Mouse (Mus musculus) liver, embryonic 14.5 days (tissue): ENCODE measurements around the gene R3hdm4. TPM values are rescaled to one million over a fixed set of nuclear protein-coding genes. Genes with fewer than 3 reads are reported as not detected.

ENCODE experiments used
- ATAC-seq: fragments of 200-750 bp; cut with Nextera tagmentation; 2 replicates; pipeline ENCODE4 v1.8.0; 2017; ENCODE audit warnings: moderate number of reproducible peaks, mild to moderate bottlenecking, moderate library complexity; ENCODE audit not compliant: insufficient read depth
- DNase-seq, 3 experiments: peaks; one replicate each; pipeline ENCODE4 v3.0.0-alpha.2; 2012 to 2013; ENCODE audit warnings: low read depth in 3 of 3, low spot score in 3 of 3
- H3K27ac ChIP-seq: fragments of 300-500 bp; sonication (generic); 2 replicates; pipeline ENCODE4 v1.5.1; 2014; ENCODE audit warnings: moderate library complexity, mild to moderate bottlenecking, control low read depth, inconsistent platforms
- H3K27me3 ChIP-seq: fragments of 300-500 bp; sonication (generic); 2 replicates; pipeline ENCODE4 v1.6.1; 2014; ENCODE audit warnings: mild to moderate bottlenecking, low read length, moderate library complexity; ENCODE audit not compliant: control insufficient read depth, insufficient read depth
- H3K36me3 ChIP-seq: fragments of 300-500 bp; sonication (generic); replicated peaks from 2 replicates; pipeline ENCODE4 v1.6.1; 2014; ENCODE audit warnings: low read depth; ENCODE audit not compliant: control insufficient read depth, insufficient read depth
- H3K4me1 ChIP-seq, 2 experiments: fragments of 200-500 bp in 1 of 2; fragments of 300-500 bp in 1 of 2; sonication (generic) in 1 of 2; replicated peaks; 2 replicates each; pipeline ENCODE4 v1.6.1; 2012 to 2014; ENCODE audit warnings: antibody characterized with exemption in 1 of 2, inconsistent platforms in 1 of 2, low read length in 1 of 2; ENCODE audit not compliant: control insufficient read depth in 2 of 2, insufficient read depth in 2 of 2
- H3K4me2 ChIP-seq: fragments of 300-500 bp; sonication (generic); 2 replicates; pipeline ENCODE4 v1.6.1; 2014; ENCODE audit warnings: low read depth, mild to moderate bottlenecking, control low read depth, moderate library complexity
- H3K4me3 ChIP-seq, 2 experiments: fragments of 200-500 bp in 1 of 2; fragments of 300-500 bp in 1 of 2; sonication (generic) in 1 of 2; 2 replicates each; pipeline ENCODE4 v1.5.1; 2012 to 2014; ENCODE audit warnings: low read depth in 2 of 2, low read length in 2 of 2, mild to moderate bottlenecking in 2 of 2, control low read depth in 1 of 2, inconsistent platforms in 1 of 2, moderate library complexity in 1 of 2; ENCODE audit not compliant: insufficient read depth in 1 of 2
- H3K9ac ChIP-seq: fragments of 300-500 bp; sonication (generic); replicated peaks from 2 replicates; pipeline ENCODE4 v1.6.1; 2014; ENCODE audit warnings: mild to moderate bottlenecking, control low read depth, moderate library complexity
- H3K9me3 ChIP-seq: fragments of 300-500 bp; sonication (generic); 2 replicates; pipeline ENCODE4 v1.6.1; 2016; ENCODE audit warnings: low read length, mixed read lengths; ENCODE audit not compliant: control insufficient read depth
- CTCF ChIP-seq: IDR thresholded peaks from 2 replicates; pipeline ENCODE4 v1.5.1; 2016; ENCODE audit warnings: antibody characterized with exemption, low read depth, control low read depth
- EP300 ChIP-seq: IDR thresholded peaks from 2 replicates; pipeline ENCODE4 v1.6.1; 2016; ENCODE audit warnings: antibody characterized with exemption, low read depth
- WGBS: fragments of 180-500 bp; shearing (Covaris S2); extraction: QIAGEN DNeasy Blood & Tissue Kit; methylation state at CpG from one replicate; pipeline ENCODE4 v1.1.7; 2014; ENCODE audit not compliant: insufficient replicate concordance; 5-methylcytosine and 5-hydroxymethylcytosine counted together
- polyA plus RNA-seq, 2 experiments: library from polyadenylated mRNA; depleted of rRNA in 1 of 2; stranded (reverse) in 1 of 2; unstranded in 1 of 2; fragments of >200 nt; fragmentation: Nextera tagmentation in 1 of 2; extraction: Ambion mirVana in 1 of 2; gene quantifications; 2 replicates each; pipeline versions ENCODE4 v1.2.1 to v1.2.3; 2012 to 2014

Gene R3hdm4
- polyA plus RNA-seq, 2 experiments = 34.7 to 38.5 TPM

GRCm38 (mm10) chr10:79918231-79919078 lies 2.6 kb downstream of the R3hdm4 start:
- H3K27me3 ChIP-seq = peaks cover 49% of the 10 kb centered on the region
- ATAC-seq (no peak), DNase-seq (no peak)
- no peaks in the 10 kb centered on the region for H3K36me3 ChIP-seq
- no peak overlapping the region for H3K27ac ChIP-seq
- TF ChIP-seq CTCF (no peak), EP300 (no peak)
- peak overlapping the region; percentile 20; the same call in 1 of the 2 replicates for H3K4me2 ChIP-seq
- no peaks in the 10 kb centered on the region for H3K9me3 ChIP-seq
- no peak overlapping the region for H3K4me3 ChIP-seq
- 16% methylated on average over 35 of the region's 35 CpGs for WGBS
- H3K4me1 ChIP-seq = peaks cover 23 to 29% of the 10 kb centered on the region in 2 experiments
- H3K9ac ChIP-seq = no peak overlapping the region

- TF ChIP-seq CTCF (no peak), EP300 (no peak)
- H3K36me3 ChIP-seq = no peaks in the 10 kb centered on the region
- no peak overlapping the region for H3K27ac ChIP-seq
- H3K9ac ChIP-seq = peak overlapping the region; percentile 83; the same call in 1 of the 2 replicates
- ATAC-seq (no peak), DNase-seq (no peak)
- H3K4me1 ChIP-seq = peaks cover 23 to 29% of the 10 kb centered on the region in 2 experiments
- H3K27me3 ChIP-seq = peaks cover 49% of the 10 kb centered on the region
- H3K9me3 ChIP-seq = no peaks in the 10 kb centered on the region
- peak overlapping the region; percentile 94 for H3K4me2 ChIP-seq
- peak overlapping the region in 1 of 2 experiments; percentile 69; a peak in 1 of 4 replicates for H3K4me3 ChIP-seq
- WGBS = 67% methylated on average over 5 of the region's 5 CpGs
Measured at GRCm38 (mm10) chr10:79917532-79918100, 3.4 kb downstream of the R3hdm4 start.

GRCm38 (mm10) chr10:79916808-79917531 lies 4.0 kb downstream of the R3hdm4 start, which contains the start of gene Kiss1r:
TSS of gene Kiss1r (plus strand) at chr10:79916971.
- peak within 1 kb of the TSS; percentile 83 for H3K9ac ChIP-seq
- H3K27me3 ChIP-seq = peaks cover 43% of the 10 kb centered on the region
- peak within 1 kb of the TSS; percentile 94 for H3K4me2 ChIP-seq
- no peaks in the 10 kb centered on the region for H3K9me3 ChIP-seq
- no peaks in the 10 kb centered on the region for H3K36me3 ChIP-seq
- WGBS = 2% methylated on average over 42 of the region's 42 CpGs
- peak within 1 kb of the TSS; percentile 49 for H3K27ac ChIP-seq
- no peak for TF ChIP-seq EP300
- peak in 1 of 3 experiments; percentile 60 for DNase-seq
- H3K4me3 ChIP-seq = peak within 1 kb of the TSS; percentile 69 to 75
- peak; percentile 72 for ATAC-seq
- H3K4me1 ChIP-seq = peaks cover 23 to 29% of the 10 kb centered on the region in 2 experiments

- DNase-seq = no peak
- 9% methylated on average over 8 of the region's 8 CpGs for WGBS
- peaks cover 34% of the 10 kb centered on the region for H3K27me3 ChIP-seq
- H3K4me1 ChIP-seq = peaks cover 23 to 29% of the 10 kb centered on the region in 2 experiments
- ATAC-seq = no peak
- peak overlapping the region; percentile 83 for H3K9ac ChIP-seq
- H3K4me2 ChIP-seq = peak overlapping the region; percentile 94
- peak overlapping the region; percentile 69 to 75 for H3K4me3 ChIP-seq
- H3K36me3 ChIP-seq = no peaks in the 10 kb centered on the region
- peak overlapping the region; percentile 49 for H3K27ac ChIP-seq
- H3K9me3 ChIP-seq = no peaks in the 10 kb centered on the region
- TF ChIP-seq EP300 = no peak
- no peak for TF ChIP-seq CTCF
Measured at GRCm38 (mm10) chr10:79916081-79916480, 4.9 kb downstream of the R3hdm4 start.
